Mouse (Mus musculus): ENCODE measurements around the gene Psg22.
"Not testable (repeated sequence)": the region's sequence is repeated elsewhere in the genome, so short reads cannot be mapped to it uniquely, and the experiment has no call there.

- TF ChIP-seq CTCF (IDR thresholded peaks at IDR 0.05; ENCODE audit: low read depth, low read length); POLR2A (IDR thresholded peaks at IDR 0.05; ENCODE audit: extremely low read depth, insufficient read depth, low read length): not testable (repeated sequence)
These were observed 29.5 kb downstream of the Psg22 start for GRCm38 (mm10) chr7:18747420-18747819.

Data from liver, adult 2 months (tissue).